Mouse (Mus musculus) inflammation-experienced regulatory T-cells, adult 16 weeks (primary cell): ENCODE data around the gene Il15ra. TPM values are rescaled to one million over a fixed set of nuclear protein-coding genes. Genes with fewer than 3 reads are reported as not detected.

ENCODE experiments used
- polyA plus RNA-seq: library from polyadenylated mRNA; unstranded; fragments of 100-300 nt; shearing (Covaris generic); gene quantifications from one replicate; pipeline ENCODE4 v1.2.1, GENCODE M21; 2017

Il15ra gene
- polyA plus RNA-seq, result 37.3 TPM

GRCm38 (mm10) chr2:11705201-11706025 is at the start of gene Il15ra:
Gene Il15ra (plus strand): TSS chr2:11705290.

GRCm38 (mm10) chr2:11777091-11778068 is 72.3 kb downstream of the Il15ra start, which contains the start of the genes Fbh1 and Ankrd16:
Gene Fbh1 (minus strand): TSS chr2:11777582.
Gene Ankrd16 (plus strand): TSS chr2:11777876.

Other genes with a start within 250 kb of the Il15ra start
- 16.8 TPM for gene Pfkfb3, start 151.2 kb upstream of the Il15ra start, polyA plus RNA-seq
- gene Rbm17, start 101.1 kb upstream of the Il15ra start, polyA plus RNA-seq, result 42.3 TPM
- gene Gm17490, start 79.0 kb upstream of the Il15ra start, polyA plus RNA-seq, result not detected
- 369 TPM for gene Il2ra, start 62.5 kb upstream of the Il15ra start, polyA plus RNA-seq
- gene Fbh1, start 72.3 kb downstream of the Il15ra start, polyA plus RNA-seq, result 110 TPM
- gene Ankrd16, start 72.6 kb downstream of the Il15ra start, polyA plus RNA-seq, result 90.7 TPM